Mouse (Mus musculus) CH12.LX (cell line): ENCODE measurements around the gene Dip2b. TPM values are rescaled to one million over a fixed set of nuclear protein-coding genes. Genes with fewer than 3 reads are reported as not detected.

Source experiments
- DNase-seq: peaks from one replicate; pipeline ENCODE4 v3.0.0-alpha.2; 2013; ENCODE audit errors: extremely low read depth
- H3K27ac ChIP-seq: 2 replicates; pipeline ENCODE4 v1.5.1; 2012; ENCODE audit warnings: low read depth, mild to moderate bottlenecking, control low read depth, moderate library complexity; ENCODE audit not compliant: insufficient read depth
- H3K27me3 ChIP-seq: replicated peaks from 2 replicates; pipeline ENCODE3; 2012; ENCODE audit warnings: inconsistent platforms
- H3K36me3 ChIP-seq, 2 experiments: replicated peaks in 1 of 2; 2 replicates each; pipeline versions ENCODE3 to v1.6.1; 2012; ENCODE audit warnings: inconsistent platforms in 1 of 2, low read length in 1 of 2, mild to moderate bottlenecking in 1 of 2, mixed read lengths in 1 of 2, moderate library complexity in 1 of 2; ENCODE audit not compliant: control insufficient read depth in 1 of 2, insufficient read depth in 1 of 2
- H3K4me1 ChIP-seq, 2 experiments: 2 replicates each; pipeline ENCODE4 v1.6.1; 2012; ENCODE audit warnings: inconsistent platforms in 1 of 2, moderate library complexity in 1 of 2; ENCODE audit not compliant: insufficient read depth in 2 of 2, control insufficient read depth in 1 of 2
- H3K4me2 ChIP-seq: 2 replicates; pipeline ENCODE4 v1.6.1; 2012; ENCODE audit warnings: low read depth, mild to moderate bottlenecking, control low read depth; ENCODE audit not compliant: poor library complexity, insufficient read depth, severe bottlenecking
- H3K4me3 ChIP-seq, 3 experiments: fragments of 150-350 bp in 1 of 3; sonication (generic) in 1 of 3; replicated peaks in 1 of 3; 2 replicates each; pipeline versions ENCODE3 to v1.5.1; 2011 to 2012; ENCODE audit warnings: low read depth in 2 of 3, low read length in 2 of 3, mild to moderate bottlenecking in 2 of 3, moderate library complexity in 2 of 3, control low read depth in 1 of 3, improper control_type of control experiment in 1 of 3, inconsistent platforms in 1 of 3, mixed read lengths in 1 of 3; ENCODE audit not compliant: poor library complexity in 1 of 3
- H3K79me2 ChIP-seq: replicated peaks from 2 replicates; pipeline ENCODE4 v1.6.1; 2012; ENCODE audit warnings: mild to moderate bottlenecking, moderate library complexity; ENCODE audit not compliant: control insufficient read depth, poor library complexity, insufficient read depth, severe bottlenecking; ENCODE audit errors: extremely low read depth
- H3K9ac ChIP-seq: 2 replicates; pipeline ENCODE4 v1.6.1; 2012; ENCODE audit warnings: low read depth, mild to moderate bottlenecking, control low read depth, moderate library complexity; ENCODE audit not compliant: insufficient read depth
- H3K9me3 ChIP-seq: replicated peaks from 2 replicates; pipeline ENCODE3; 2012; ENCODE audit warnings: low read length, inconsistent platforms, mixed read lengths
- E2F4 ChIP-seq: IDR thresholded peaks from 2 replicates; pipeline ENCODE4 v1.6.1; 2011; ENCODE audit warnings: low read depth, low read length, improper control_type of control experiment; ENCODE audit not compliant: insufficient replicate concordance
- IRF4 ChIP-seq: IDR thresholded peaks from 2 replicates; pipeline ENCODE4 v1.6.1; 2014; ENCODE audit warnings: low read depth, mild to moderate bottlenecking, inconsistent platforms, low read length, improper control_type of control experiment
- JUND ChIP-seq: conservative IDR thresholded peaks from 2 replicates; pipeline ENCODE4 v1.6.1; 2011; ENCODE audit warnings: low read depth, low read length, improper control_type of control experiment
- MEF2A ChIP-seq: IDR thresholded peaks from 2 replicates; pipeline ENCODE4 v1.6.1; 2014; ENCODE audit warnings: low read depth, mild to moderate bottlenecking, inconsistent platforms, low read length, improper control_type of control experiment, borderline replicate concordance
- MYC ChIP-seq: IDR thresholded peaks from 2 replicates; pipeline ENCODE4 v1.6.1; 2011; ENCODE audit warnings: low read depth, mild to moderate bottlenecking, improper control_type of control experiment, low read length
- NELFE ChIP-seq: IDR thresholded peaks from 2 replicates; pipeline ENCODE4 v1.6.1; 2011; ENCODE audit warnings: low read depth, low read length, improper control_type of control experiment
- PAX5 ChIP-seq: IDR thresholded peaks from 2 replicates; pipeline ENCODE4 v1.6.1; 2012; ENCODE audit warnings: low read length, inconsistent platforms, mixed read lengths
- POLR2A ChIP-seq: IDR thresholded peaks from 2 replicates; pipeline ENCODE4 v1.6.1; 2011; ENCODE audit warnings: low read depth, mild to moderate bottlenecking, improper control_type of control experiment, low read length
- RAD21 ChIP-seq: IDR thresholded peaks from 2 replicates; pipeline ENCODE4 v1.6.1; 2011; ENCODE audit warnings: low read depth, mild to moderate bottlenecking, low read length, improper control_type of control experiment, moderate library complexity
- RCOR1 ChIP-seq: conservative IDR thresholded peaks from 2 replicates; pipeline ENCODE4 v1.6.1; 2012; ENCODE audit warnings: low read depth, mild to moderate bottlenecking, inconsistent platforms, low read length, improper control_type of control experiment
- TCF12 ChIP-seq: IDR thresholded peaks from 2 replicates; pipeline ENCODE4 v1.6.1; 2014; ENCODE audit warnings: low read depth, mild to moderate bottlenecking, inconsistent platforms, low read length, improper control_type of control experiment
- ZC3H11A ChIP-seq: IDR thresholded peaks from 2 replicates; pipeline ENCODE4 v1.6.1; 2012; ENCODE audit warnings: low read depth, mild to moderate bottlenecking, inconsistent platforms, low read length, improper control_type of control experiment
- ZNF384 ChIP-seq: IDR thresholded peaks from 2 replicates; pipeline ENCODE4 v1.6.1; 2012; ENCODE audit warnings: low read depth, low read length, improper control_type of control experiment, inconsistent platforms
- dilution Hi-C: fragments of 300-500 bp; cut with MboI; formaldehyde crosslinking; loops from 2 replicates; pipeline ENCODE4 v1.14.3; 2020; ENCODE audit warnings: low sequenced_read_pairs; ENCODE audit not compliant: extremely low pct_unique_long_range_greater_than_20kb, extremely low pct_ligation_motif_present
- in situ Hi-C: fragments of 300-500 bp; cut with MboI; formaldehyde crosslinking; loops from 3 replicates; pipeline ENCODE4 v1.14.3; 2019; ENCODE audit warnings: low sequenced_read_pairs, low pct_ligation_motif_present, low pct_unique_long_range_greater_than_20kb, mixed read lengths
- polyA plus RNA-seq: library from polyadenylated mRNA; unstranded; fragments of >175 nt; gene quantifications from 2 replicates; pipeline ENCODE4 v1.2.1, GENCODE M21; 2012; ENCODE audit warnings: low read depth; ENCODE audit not compliant: insufficient read length
- total RNA-seq, 2 experiments: library from RNA; depleted of rRNA; stranded (reverse); fragments of 300-350 nt in 1 of 2; fragments of >200 nt in 1 of 2; gene quantifications; 2 replicates each; pipeline ENCODE4 v1.2.3; 2012 to 2014

Gene Dip2b
- total and polyA plus RNA-seq, 3 experiments, result 15.7 to 18.2 (median 16.7) TPM

GRCm38 (mm10) chr15:100111891-100112290 lies 73.4 kb downstream of the Dip2b start:
- DNase-seq, result no peak
- no peak overlapping the region for H3K4me2 ChIP-seq
- in situ Hi-C loops (no loop called here), dilution Hi-C loops (no loop called here)
- no peak overlapping the region for H3K27ac ChIP-seq
- H3K9me3 ChIP-seq, result no peaks in the 10 kb centered on the region
- no peaks in the 10 kb centered on the region for H3K27me3 ChIP-seq
- 0 out of 2 replicates have a peak, but pooled peaks cover 3% of the 10 kb centered on the region for H3K79me2 ChIP-seq
- no peak overlapping the region for H3K4me3 ChIP-seq
- no peak overlapping the region for H3K9ac ChIP-seq
- TF ChIP-seq RAD21 (no peak), MYC (no peak), NELFE (no peak)
- H3K4me1 ChIP-seq, result peaks cover 0 to 58% of the 10 kb centered on the region in 2 experiments; a peak in 3 of 4 replicates
- peaks cover 2 to 33% of the 10 kb centered on the region in 2 experiments for H3K36me3 ChIP-seq

- in situ Hi-C loops, result no loop called here
- Histone ChIP-seq H3K9me3 (no peaks in the 10 kb centered on the region), H3K79me2 (0 out of 2 replicates have a peak, but pooled peaks cover 3% of the 10 kb centered on the region), H3K36me3 (peaks cover 2 to 37% of the 10 kb centered on the region in 2 experiments), H3K4me2 (no peak overlapping the region)
- no peak for DNase-seq
- no peak for TF ChIP-seq JUND
- TF ChIP-seq MEF2A, result no peak
- TF ChIP-seq MYC, result no peak
- no peak for TF ChIP-seq PAX5
- no peak for TF ChIP-seq NELFE
- TF ChIP-seq POLR2A, result no peak
- TF ChIP-seq ZNF384, result no peak
- TF ChIP-seq TCF12, result no peak
- TF ChIP-seq RCOR1, result no peak
- no peak for TF ChIP-seq E2F4
- TF ChIP-seq ZC3H11A, result no peak
- no peak for TF ChIP-seq IRF4
- TF ChIP-seq, all 38 proteins: peak for 0
- dilution Hi-C loops, result no loop called here
- no peaks in the 10 kb centered on the region for H3K27me3 ChIP-seq
- no peak overlapping the region for H3K27ac ChIP-seq
- no peak overlapping the region for H3K9ac ChIP-seq
- H3K4me1 ChIP-seq, result peaks cover 0 to 54% of the 10 kb centered on the region in 2 experiments; a peak in 3 of 4 replicates
- H3K4me3 ChIP-seq, result no peak overlapping the region
These were observed 74.0 kb downstream of the Dip2b start for GRCm38 (mm10) chr15:100112309-100112966.
